Comparison of ENCODE assay signal across 11 mouse cellular contexts in genomic region chr8:79160302-79160701, GRCm38 (mm10).
DNase-seq lines count a peak whose midpoint lies in the region; ATAC-seq lines count a peak whose summit lies in the region.
"Had no signal": no experiment of that assay in that cellular context is flagged by ENCODE, and none has a peak within 500 bp of the region (broad histone marks: within the 10 kb centered on the region; RNA-seq: fewer than 3 reads in every experiment).

No protein-coding gene starts in this region.

- ATAC-seq in heart, embryonic 16.5 days (replicated peaks; ENCODE audit: extremely low read depth, insufficient read depth, low FRiP score) = no peak
- ATAC-seq in lung, embryonic 15.5 days (ENCODE audit: borderline replicate concordance, extremely low read depth, low FRiP score, low TSS enrichment) = peak; percentile 60

- no peak for DNase-seq in heart, postnatal 4 days
- peak; percentile 40 for DNase-seq in adipocyte (ENCODE audit: low spot score)
- peak; percentile 61 for DNase-seq in kidney, adult 11 months
- no peak for DNase-seq in cerebellum, postnatal 25 days
- DNase-seq in gastrocnemius, adult 8-10 months (ENCODE audit: low spot score in 2 of 2) = no peak
- DNase-seq in urinary bladder, postnatal 4 days (ENCODE audit: low spot score in 2 of 2) = no peak
- DNase-seq: cerebellum, adult 18-20 months; right cerebral cortex, postnatal 14 days had no signal

- H3K9ac ChIP-seq in heart, embryonic 16.5 days (ENCODE audit: low read length) = no peak overlapping the region
- no peak overlapping the region for H3K9ac ChIP-seq in lung, embryonic 15.5 days
- H3K9ac ChIP-seq: hindbrain, embryonic 14.5 days had no signal

- H3K27ac ChIP-seq in heart, embryonic 16.5 days (ENCODE audit: low read length) = peak overlapping the region; percentile 21
- H3K27ac ChIP-seq in lung, embryonic 15.5 days = no peak overlapping the region
- H3K27ac ChIP-seq: hindbrain, embryonic 14.5 days had no signal

- no peaks in the 10 kb centered on the region for H3K9me3 ChIP-seq in heart, embryonic 16.5 days (replicated peaks; ENCODE audit: control insufficient read depth, low read length)
- H3K9me3 ChIP-seq in lung, embryonic 15.5 days = no peaks in the 10 kb centered on the region

- H3K4me3 ChIP-seq in heart, embryonic 16.5 days (ENCODE audit: low read length) = no peak overlapping the region
- H3K4me3 ChIP-seq in lung, embryonic 15.5 days = no peak overlapping the region

- H3K4me1 ChIP-seq in heart, embryonic 16.5 days (ENCODE audit: control insufficient read depth, insufficient read depth, low read length) = peaks cover 33% of the 10 kb centered on the region
- peaks cover 31% of the 10 kb centered on the region for H3K4me1 ChIP-seq in lung, embryonic 15.5 days

- 29% methylated on average over 4 of the region's 4 CpGs for WGBS in heart, embryonic 16.5 days
- WGBS in lung, embryonic 15.5 days = 15% methylated on average over 4 of the region's 4 CpGs

- H3K36me3 ChIP-seq in heart, embryonic 16.5 days (ENCODE audit: control insufficient read depth, insufficient read depth) = peaks cover 6% of the 10 kb centered on the region
- peaks cover 6% of the 10 kb centered on the region; the same call in 1 of the 2 replicates for H3K36me3 ChIP-seq in lung, embryonic 15.5 days

- H3K4me2 ChIP-seq in heart, embryonic 16.5 days (ENCODE audit: low read depth, low read length) = no peak overlapping the region
- H3K4me2 ChIP-seq in lung, embryonic 15.5 days = no peak overlapping the region
- H3K4me2 ChIP-seq: hindbrain, embryonic 14.5 days had no signal

- H3K27me3 ChIP-seq in heart, embryonic 16.5 days (ENCODE audit: control insufficient read depth, insufficient read depth, low read length) = no peaks in the 10 kb centered on the region
- H3K27me3 ChIP-seq in lung, embryonic 15.5 days = no peaks in the 10 kb centered on the region

Comparison
In these comparisons a context has a peak if more than half of its experiments do, and no peak if none do; other contexts are left out.
1. DNase-seq: peak in adipocyte (single experiment) and kidney, adult 11 months (single experiment); none in heart, postnatal 4 days (single experiment), cerebellum, postnatal 25 days (0 of 2), gastrocnemius, adult 8-10 months (0 of 2) and urinary bladder, postnatal 4 days (0 of 2).